Mouse (Mus musculus) granulocyte monocyte progenitor cell, adult 5-6 weeks (primary cell): Measurements from ENCODE around the gene Slc33a1. TPM values are rescaled to one million over a fixed set of nuclear protein-coding genes. Genes with fewer than 3 reads are reported as not detected.

Source experiments
- ATAC-seq: replicated peaks from 2 replicates; pipeline ENCODE4 v1.8.0; 2016; ENCODE audit warnings: mild to moderate bottlenecking, moderate TSS enrichment, inconsistent platforms; ENCODE audit not compliant: poor library complexity, severe bottlenecking
- total RNA-seq, 2 experiments: library from RNA; stranded (forward) in 1 of 2; stranded (reverse) in 1 of 2; fragments of 200-712, 200-1000 nt in 1 of 2; fragments of >200 nt in 1 of 2; fragmentation: Nextera tagmentation in 1 of 2; gene quantifications; 2 replicates each; pipeline ENCODE4 v1.2.3; 2014 to 2017

The Slc33a1 gene
- total RNA-seq (2014; fragmentation: Nextera tagmentation), result 16.5 and 21.3 TPM in 2 replicates
- 22.3 and 29.4 TPM in 2 replicates for total RNA-seq (2017)

GRCm38 (mm10) chr3:63964100-63964921, at the start of gene Slc33a1:
Gene Slc33a1, minus strand, starts transcription at chr3:63964768.
- peak; percentile 90 for ATAC-seq

GRCm38 (mm10) chr3:63988722-63989440, 24.3 kb upstream of the Slc33a1 start:
- ATAC-seq, result no peak

GRCm38 (mm10) chr3:63986656-63987055, 22.1 kb upstream of the Slc33a1 start:
- no peak for ATAC-seq

GRCm38 (mm10) chr3:63977895-63978294, 13.3 kb upstream of the Slc33a1 start:
- no peak for ATAC-seq

GRCm38 (mm10) chr3:63975955-63976908, 11.7 kb upstream of the Slc33a1 start, which contains the start of gene Gmps:
Gene Gmps, plus strand, starts transcription at chr3:63976106.
- peak; percentile 96 for ATAC-seq

- no peak for ATAC-seq
These were observed 1.4 kb upstream of the Slc33a1 start for GRCm38 (mm10) chr3:63965929-63966328.

- ATAC-seq, result no peak
These were observed 318 bp upstream of the Slc33a1 start for GRCm38 (mm10) chr3:63964922-63965249.

GRCm38 (mm10) chr3:63963421-63964099, 1.0 kb downstream of the Slc33a1 start:
- no peak; the same call in 1 of the 2 replicates for ATAC-seq

GRCm38 (mm10) chr3:63949837-63950236, 14.7 kb downstream of the Slc33a1 start:
- ATAC-seq, result no peak

GRCm38 (mm10) chr3:63941204-63941850, 23.2 kb downstream of the Slc33a1 start:
- ATAC-seq, result no peak

- no peak for ATAC-seq
These were observed 25.6 kb downstream of the Slc33a1 start for GRCm38 (mm10) chr3:63938928-63939327.

- ATAC-seq, result peak; percentile 99
These were observed 35.4 kb downstream of the Slc33a1 start, which contains the start of gene E130311K13Rik for GRCm38 (mm10) chr3:63928878-63929859. Gene E130311K13Rik, minus strand, starts transcription at chr3:63929472.

- peak; percentile 78 for ATAC-seq
These were observed 44.9 kb downstream of the Slc33a1 start for GRCm38 (mm10) chr3:63919634-63920033.

GRCm38 (mm10) chr3:63910301-63910700, 54.3 kb downstream of the Slc33a1 start:
- ATAC-seq, result no peak

GRCm38 (mm10) chr3:63905241-63905640, 59.3 kb downstream of the Slc33a1 start:
- ATAC-seq, result peak; percentile 81

- no peak for ATAC-seq
These were observed 60.4 kb downstream of the Slc33a1 start for GRCm38 (mm10) chr3:63904157-63904556.

GRCm38 (mm10) chr3:63900021-63900571, 64.5 kb downstream of the Slc33a1 start:
- ATAC-seq, result no peak

GRCm38 (mm10) chr3:63899309-63899695, 65.3 kb downstream of the Slc33a1 start, which contains the start of gene Plch1:
Gene Plch1, minus strand, starts transcription at chr3:63899472.
- peak; percentile 91 for ATAC-seq
